Mouse (Mus musculus): ENCODE results near the gene U2af2. TPM values are rescaled to one million over a fixed set of nuclear protein-coding genes. Genes with fewer than 3 reads are reported as not detected.
A peak's percentile ranks its signal among the peaks of the same experiment; 100 is the strongest.
"Not testable (repeated sequence)": the region's sequence is repeated elsewhere in the genome, so short reads cannot be mapped to it uniquely, and the experiment has no call there.

The U2af2 gene
- 100 to 1,000 TPM; 183 to 184 TPM for total RNA-seq (2021)

DNA sequence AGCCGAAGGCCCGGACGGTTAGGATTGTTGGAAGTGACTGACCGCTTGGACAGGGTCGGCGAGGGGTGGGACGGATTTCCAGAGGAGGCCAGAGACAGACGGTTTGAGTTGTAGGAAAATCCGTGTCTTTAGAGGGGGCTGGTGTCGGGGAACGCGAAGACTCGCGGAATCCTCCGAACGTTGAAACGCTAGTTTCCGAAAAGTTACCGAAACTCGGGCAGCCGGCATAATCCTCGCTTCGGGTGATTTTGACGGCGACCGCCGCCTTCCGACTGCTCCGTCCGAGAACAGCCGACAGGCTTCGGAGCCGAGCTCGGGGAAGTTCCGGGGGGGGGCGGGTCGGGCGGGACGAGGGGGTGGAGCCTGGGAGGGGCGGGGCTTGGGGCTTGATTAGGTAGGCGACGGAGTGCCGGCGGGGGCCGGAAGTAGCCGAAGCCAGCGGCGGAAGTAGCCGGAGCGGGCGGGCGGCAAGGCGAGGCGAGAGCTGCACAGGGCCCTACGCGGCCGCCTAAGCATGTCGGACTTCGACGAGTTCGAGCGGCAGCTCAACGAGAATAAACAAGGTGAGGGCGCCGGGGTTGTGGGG lies at the start of gene U2af2:
U2af2 (plus strand) TSS at position 370 of the 586 bp plus-strand sequence.
- DNase-seq = peak; percentile 91 to 92

GRCm38 (mm10) chr7:5012681-5013513 lies 49.0 kb upstream of the U2af2 start:
- DNase-seq = no peak

DNA sequence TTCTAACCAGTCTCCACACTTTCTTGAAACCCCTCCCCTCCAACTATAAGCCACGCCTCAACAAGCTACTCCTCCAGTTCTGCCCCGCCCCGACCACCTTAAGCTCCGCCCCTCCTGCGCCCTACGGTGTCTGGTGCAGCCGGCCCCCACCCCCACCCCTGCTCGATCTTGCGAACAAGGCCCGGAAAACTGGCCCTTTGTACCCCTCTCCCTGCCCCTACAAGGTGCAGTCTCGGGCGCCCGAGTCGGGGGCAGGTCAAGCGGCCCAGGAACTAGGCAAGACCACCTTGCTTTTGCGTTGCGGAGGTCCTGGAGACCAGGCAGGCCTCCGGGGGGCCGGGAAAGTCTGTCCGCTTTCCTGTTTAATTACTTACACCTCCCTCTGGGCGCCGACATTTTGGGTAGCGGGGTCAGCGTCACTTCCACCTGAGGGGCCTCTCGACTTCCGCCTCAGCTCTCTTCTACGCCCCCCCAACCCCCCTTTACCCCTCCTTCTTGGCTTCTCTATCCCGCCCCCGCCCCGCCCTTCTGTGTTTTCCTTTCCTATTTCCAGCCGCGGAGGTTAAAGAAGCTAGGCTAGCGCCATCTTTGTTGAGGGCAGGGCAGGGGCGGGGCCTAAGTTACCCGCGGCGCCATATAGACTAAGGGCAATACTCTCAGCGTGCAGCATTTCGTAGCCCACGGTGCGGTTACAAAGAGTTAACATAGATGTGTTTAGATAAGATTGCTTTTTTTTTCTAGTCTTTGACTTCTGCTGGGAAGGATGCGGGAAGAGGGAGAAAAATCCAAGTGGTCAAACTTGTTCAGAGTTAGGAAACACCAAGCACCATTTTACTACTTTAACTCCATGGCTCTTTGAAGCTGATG lies 47.5 kb upstream of the U2af2 start, which contains the start of the genes Zfp524 and Fiz1:
Zfp524 (plus strand) TSS at position 165 of the 867 bp plus-strand sequence.
Fiz1 (minus strand) TSS at position 447 of the 867 bp plus-strand sequence.
- DNase-seq = peak; percentile 95

- peak; percentile 90 to 92 for DNase-seq
Observed at GRCm38 (mm10) chr7:5015118-5016001, 46.6 kb upstream of the U2af2 start, which contains the start of gene Gm44973. Gm44973 (plus strand) TSS chr7:5015496.

DNA sequence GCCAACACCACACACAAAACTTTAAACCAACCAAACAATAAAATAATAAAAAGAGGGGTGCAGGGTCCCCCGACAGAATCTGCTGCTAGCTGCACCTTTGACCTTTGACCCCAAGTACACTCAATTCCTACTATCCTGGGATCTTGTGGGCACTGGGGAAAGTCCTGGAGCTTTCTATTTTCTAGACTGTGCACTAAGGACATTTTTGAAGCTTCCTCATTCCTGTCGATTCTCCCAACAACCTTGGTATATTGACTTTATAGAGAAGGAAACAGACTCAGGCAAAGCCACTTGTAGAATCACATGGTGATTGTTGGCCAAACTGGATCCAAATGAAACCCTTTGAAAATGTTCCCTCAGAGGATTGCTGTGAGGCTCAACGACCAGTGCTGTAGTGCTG lies 45.9 kb upstream of the U2af2 start:
- DNase-seq = no peak

- DNase-seq = no peak
Observed at GRCm38 (mm10) chr7:5016920-5017319, 45.0 kb upstream of the U2af2 start.

GRCm38 (mm10) chr7:5017352-5017751 lies 44.6 kb upstream of the U2af2 start:
- DNase-seq = no peak

- no peak for DNase-seq
Observed at GRCm38 (mm10) chr7:5017931-5018330, 44.0 kb upstream of the U2af2 start.

GRCm38 (mm10) chr7:5019576-5019975 lies 42.4 kb upstream of the U2af2 start:
- not testable (repeated sequence) for DNase-seq

DNA sequence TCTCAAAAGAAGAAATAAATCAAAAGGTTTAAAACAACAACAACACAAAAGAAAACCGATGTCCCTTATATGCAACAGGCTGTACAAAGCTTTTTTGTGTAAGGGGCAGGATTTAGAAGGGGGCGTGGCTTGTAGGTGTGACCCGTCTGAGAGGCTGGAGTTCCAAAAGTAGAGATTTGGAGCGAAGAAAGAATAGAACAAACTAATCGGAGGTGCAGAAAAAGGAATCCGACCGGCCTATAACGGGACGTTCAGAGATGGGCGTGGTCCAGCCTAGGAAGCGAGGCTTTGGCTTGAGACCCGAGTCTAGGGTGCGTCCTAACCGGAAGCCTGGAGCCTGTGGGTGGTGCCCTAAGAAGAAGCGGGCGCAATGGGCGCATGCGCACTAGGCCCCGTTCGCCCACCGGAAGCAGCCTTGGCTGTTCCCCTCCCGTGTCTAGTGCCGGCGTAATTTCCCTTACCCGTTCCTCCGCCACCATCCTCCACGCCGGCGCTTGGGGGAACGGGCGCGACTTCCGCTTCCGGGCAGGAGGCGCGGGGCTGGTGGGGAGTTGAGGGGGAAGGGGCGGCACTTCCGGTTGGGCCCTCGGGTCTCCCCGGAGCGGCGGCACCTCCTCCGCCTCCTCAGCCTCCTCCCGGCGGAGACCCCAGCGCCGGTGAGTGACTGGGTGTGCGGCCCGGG lies 41.8 kb upstream of the U2af2 start, which contains the start of the genes Zfp865 and Ccdc106:
Zfp865 (plus strand) TSS at position 377 of the 682 bp plus-strand sequence.
Ccdc106 (plus strand) TSS at position 554 of the 682 bp plus-strand sequence.
- DNase-seq = peak; percentile 99

DNA sequence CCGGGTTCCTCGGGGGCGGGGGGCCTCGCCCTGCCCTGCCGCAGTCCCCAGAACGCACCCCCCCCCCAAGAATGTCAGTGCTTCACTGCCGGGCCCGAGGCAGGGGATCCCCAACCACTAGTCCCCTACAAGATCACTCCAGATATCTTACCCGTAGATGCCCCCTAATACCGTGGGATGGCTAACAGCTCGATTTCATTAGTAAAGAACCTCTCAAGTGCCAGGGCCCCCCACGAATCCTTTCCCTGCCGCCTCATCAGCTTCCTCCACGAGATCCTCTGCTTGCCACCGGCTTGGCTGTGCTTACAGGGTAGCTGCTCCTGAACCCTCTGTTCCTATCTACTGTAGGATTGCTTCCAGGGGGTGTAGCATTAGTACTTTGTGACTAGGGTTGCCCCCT lies 41.3 kb upstream of the U2af2 start:
- DNase-seq = no peak

- DNase-seq = no peak
Observed at GRCm38 (mm10) chr7:5021197-5021596, 40.7 kb upstream of the U2af2 start.

DNA sequence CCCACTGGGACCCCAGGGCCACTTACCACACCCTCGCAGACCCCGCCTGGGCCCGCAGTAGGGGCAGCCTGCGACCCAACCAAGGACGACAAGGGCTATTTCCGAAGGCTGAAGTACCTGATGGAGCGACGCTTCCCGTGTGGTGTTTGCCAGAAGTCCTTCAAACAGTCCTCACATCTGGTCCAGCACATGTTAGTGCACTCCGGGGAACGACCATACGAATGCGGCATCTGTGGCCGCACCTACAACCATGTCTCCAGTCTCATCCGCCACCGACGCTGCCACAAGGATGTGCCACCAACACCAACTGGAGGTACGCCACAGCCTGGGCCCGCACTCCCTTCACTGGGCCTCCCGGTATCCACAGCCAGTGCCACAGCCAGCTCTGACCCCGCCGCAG lies 32.4 kb upstream of the U2af2 start:
- DNase-seq = no peak

DNA sequence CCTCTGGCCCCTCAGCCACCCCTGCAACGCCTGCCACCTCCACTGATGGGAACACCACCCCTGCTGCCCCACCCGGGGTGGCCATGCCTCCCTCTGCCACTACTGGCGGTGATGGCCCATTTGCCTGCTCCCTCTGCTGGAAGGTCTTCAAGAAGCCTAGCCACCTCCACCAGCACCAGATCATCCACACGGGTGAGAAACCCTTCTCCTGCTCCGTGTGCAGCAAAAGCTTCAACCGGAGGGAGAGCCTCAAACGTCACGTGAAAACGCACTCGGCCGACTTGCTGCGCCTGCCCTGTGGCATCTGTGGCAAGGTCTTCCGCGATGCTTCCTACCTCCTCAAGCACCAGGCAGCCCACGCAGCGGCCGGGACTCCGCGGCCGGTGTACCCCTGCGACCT lies 32.0 kb upstream of the U2af2 start:
- DNase-seq = no peak

DNA sequence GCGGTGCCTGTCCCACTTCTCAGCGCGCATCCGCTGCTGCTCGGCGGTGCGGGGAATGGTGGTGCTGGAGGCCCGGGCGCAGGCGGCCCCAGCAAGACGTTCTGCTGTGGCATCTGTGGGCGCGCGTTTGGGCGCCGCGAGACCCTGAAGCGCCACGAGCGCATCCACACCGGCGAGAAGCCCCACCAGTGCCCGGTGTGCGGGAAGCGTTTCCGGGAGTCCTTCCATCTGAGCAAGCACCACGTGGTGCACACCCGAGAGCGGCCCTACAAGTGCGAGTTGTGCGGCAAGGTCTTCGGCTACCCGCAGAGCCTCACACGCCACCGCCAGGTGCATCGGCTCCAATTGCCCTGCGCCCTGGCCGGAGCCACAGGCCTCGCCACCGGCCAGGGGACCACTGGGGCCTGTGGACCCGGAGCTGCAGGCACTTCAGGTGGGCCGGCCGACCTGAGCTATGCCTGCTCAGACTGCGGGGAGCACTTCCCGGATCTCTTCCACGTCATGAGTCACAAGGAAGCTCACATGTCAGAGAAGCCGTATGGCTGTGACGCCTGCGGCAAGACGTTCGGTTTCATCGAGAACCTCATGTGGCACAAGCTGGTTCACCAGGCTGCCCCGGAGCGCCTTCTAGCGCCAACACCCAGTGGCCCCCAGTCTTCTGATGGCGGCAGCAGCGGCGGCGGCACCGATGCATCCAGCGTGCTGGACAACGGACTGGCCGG lies 31.2 kb upstream of the U2af2 start:
- DNase-seq = no peak

DNA sequence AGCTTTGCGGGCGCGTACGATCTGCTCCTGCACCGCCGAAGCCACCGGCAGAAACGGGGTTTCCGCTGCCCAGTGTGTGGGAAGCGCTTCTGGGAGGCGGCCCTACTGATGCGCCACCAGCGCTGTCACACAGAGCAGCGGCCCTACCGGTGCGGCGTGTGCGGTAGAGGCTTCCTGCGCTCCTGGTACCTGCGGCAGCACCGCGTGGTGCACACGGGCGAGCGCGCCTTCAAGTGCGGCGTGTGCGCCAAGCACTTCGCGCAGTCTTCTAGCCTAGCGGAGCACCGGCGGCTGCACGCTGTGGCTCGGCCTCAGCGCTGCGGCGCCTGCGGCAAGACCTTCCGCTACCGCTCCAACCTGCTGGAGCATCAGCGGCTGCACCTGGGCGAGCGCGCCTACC lies 30.4 kb upstream of the U2af2 start:
- no peak for DNase-seq

GRCm38 (mm10) chr7:5033818-5034217 lies 28.1 kb upstream of the U2af2 start, which contains the start of gene 4632433K11Rik:
4632433K11Rik (plus strand) TSS chr7:5034118.
- no peak for DNase-seq

DNA sequence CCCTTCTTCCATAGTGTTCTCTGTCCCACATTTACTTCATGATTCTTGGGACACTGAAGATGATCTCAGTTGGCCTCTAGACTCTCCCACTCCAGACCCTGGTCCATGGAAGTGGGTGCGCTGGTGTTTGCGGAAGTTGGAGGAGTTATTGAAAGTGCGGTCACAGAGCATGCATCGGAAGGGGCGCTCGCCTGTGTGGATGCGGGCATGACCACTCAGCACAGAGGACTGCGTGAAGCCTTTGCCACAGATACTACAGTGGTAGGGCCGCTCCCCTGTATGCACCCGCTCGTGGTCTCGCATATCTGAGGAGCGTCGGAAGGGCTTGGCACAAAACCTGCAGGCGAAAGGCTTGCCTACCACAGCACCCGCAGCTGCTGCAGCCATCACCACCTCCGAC lies 26.3 kb upstream of the U2af2 start:
- DNase-seq = no peak

DNA sequence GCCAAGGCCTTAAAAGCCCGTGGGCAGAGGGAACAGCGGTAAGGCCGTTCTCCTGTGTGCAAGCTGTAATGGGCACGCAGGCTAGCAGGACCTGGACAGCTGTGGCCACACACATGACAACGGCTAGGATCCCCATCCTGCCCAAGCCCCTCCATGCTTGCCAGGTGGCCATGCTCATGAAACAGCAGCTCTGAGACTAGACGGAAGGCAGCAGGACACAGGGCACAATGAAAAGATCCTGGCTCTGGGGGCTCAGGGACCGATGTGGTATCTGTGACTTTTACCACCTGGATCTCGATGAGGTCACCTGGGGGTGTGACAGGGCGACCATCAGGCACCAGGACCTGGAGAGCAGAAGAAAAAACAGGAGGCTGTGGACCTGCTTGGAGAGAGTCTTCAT lies 25.8 kb upstream of the U2af2 start:
- no peak for DNase-seq

DNA sequence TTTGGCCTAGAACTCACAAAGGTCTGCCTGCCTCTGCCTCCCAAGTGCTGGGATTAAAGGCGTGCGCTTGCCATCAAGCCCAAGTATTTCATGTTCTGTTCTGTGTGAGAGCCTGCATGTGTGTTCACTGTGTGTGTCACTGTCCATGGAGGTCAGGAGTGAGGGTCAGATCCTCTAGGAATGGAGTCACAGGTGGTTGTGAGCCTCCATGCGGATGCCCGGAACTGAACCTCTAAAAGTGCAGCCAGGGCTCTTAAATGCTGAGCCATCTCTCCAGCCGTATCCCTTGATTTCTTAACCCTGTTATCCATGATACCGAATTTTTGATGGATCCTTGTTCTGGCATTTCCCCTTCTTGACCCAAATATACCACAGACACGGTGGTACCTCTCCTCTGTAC lies 24.9 kb upstream of the U2af2 start:
- DNase-seq = no peak

Measured in layer of hippocampus, postnatal 36 days (tissue).